Mouse (Mus musculus) midbrain, embryonic 16.5 days (tissue): ENCODE measurements at regions not wholly inside any gene's neighbourhood (a gene's known extent, or its start where the extent isn't known, plus 50 kb on each side); places are given as distances from the start of the nearest gene placed in this dataset.
A peak's percentile ranks its signal among the peaks of the same experiment; 100 is the strongest.

Experiments
- ATAC-seq: fragments of 200-750 bp; cut with Nextera tagmentation; 2 replicates; pipeline ENCODE4 v1.8.0; 2017; ENCODE audit warnings: moderate TSS enrichment
- H3K27ac ChIP-seq: fragments of 300-500 bp; sonication (generic); 2 replicates; pipeline ENCODE4 v1.5.1; 2014; ENCODE audit warnings: mild to moderate bottlenecking, low read length, mixed read lengths
- H3K27me3 ChIP-seq: fragments of 300-500 bp; sonication (generic); 2 replicates; pipeline ENCODE4 v1.6.1; 2014; ENCODE audit warnings: low read depth, low read length, mixed read lengths; ENCODE audit not compliant: control insufficient read depth, insufficient read depth
- H3K36me3 ChIP-seq: fragments of 300-500 bp; sonication (generic); 2 replicates; pipeline ENCODE4 v1.6.1; 2014; ENCODE audit warnings: mild to moderate bottlenecking, low read length, moderate library complexity, mixed read lengths; ENCODE audit not compliant: control insufficient read depth, insufficient read depth
- H3K4me1 ChIP-seq: fragments of 300-500 bp; sonication (generic); 2 replicates; pipeline ENCODE4 v1.6.1; 2014; ENCODE audit warnings: mild to moderate bottlenecking, low read length, mixed read lengths; ENCODE audit not compliant: control insufficient read depth, insufficient read depth
- H3K4me2 ChIP-seq: fragments of 300-500 bp; sonication (generic); 2 replicates; pipeline ENCODE4 v1.6.1; 2014; ENCODE audit warnings: mild to moderate bottlenecking, low read length, mixed read lengths
- H3K4me3 ChIP-seq: fragments of 300-500 bp; sonication (generic); 2 replicates; pipeline ENCODE4 v1.5.1; 2014; ENCODE audit warnings: low read depth, mild to moderate bottlenecking, low read length, moderate library complexity, mixed read lengths
- H3K9ac ChIP-seq: fragments of 300-500 bp; sonication (generic); 2 replicates; pipeline ENCODE4 v1.6.1; 2014; ENCODE audit warnings: low read depth, low read length, mixed read lengths
- H3K9me3 ChIP-seq: fragments of 300-500 bp; sonication (generic); replicated peaks from 2 replicates; pipeline ENCODE4 v1.6.1; 2014; ENCODE audit warnings: mild to moderate bottlenecking, low read length, mixed read lengths; ENCODE audit not compliant: control insufficient read depth, poor library complexity, severe bottlenecking
- WGBS: fragments of 180-500 bp; shearing (Covaris S2); extraction: QIAGEN DNeasy Blood & Tissue Kit; methylation state at CpG from one replicate; pipeline ENCODE4 v1.1.7; 2014; 5-methylcytosine and 5-hydroxymethylcytosine counted together

GRCm38 (mm10) chr4:153200799-153201770, 281.5 kb downstream of the Ajap1 start:
- no peaks in the 10 kb centered on the region for H3K36me3 ChIP-seq
- H3K9me3 ChIP-seq, result no peaks in the 10 kb centered on the region; the same call in 1 of the 2 replicates
- no peak for ATAC-seq
- no peak overlapping the region for H3K4me2 ChIP-seq
- peaks cover 5% of the 10 kb centered on the region; the same call in 1 of the 2 replicates for H3K4me1 ChIP-seq
- H3K9ac ChIP-seq, result no peak overlapping the region
- H3K27ac ChIP-seq, result no peak overlapping the region
- 25% methylated on average over 20 of the region's 20 CpGs for WGBS
- no peak overlapping the region for H3K4me3 ChIP-seq
- H3K27me3 ChIP-seq, result peaks cover 19% of the 10 kb centered on the region

GRCm38 (mm10) chr4:153189485-153189884, 293.1 kb downstream of the Ajap1 start:
- Histone ChIP-seq H3K9ac (no peak overlapping the region), H3K27ac (no peak overlapping the region), H3K4me2 (no peak overlapping the region), H3K9me3 (no peaks in the 10 kb centered on the region), H3K27me3 (peaks cover 29% of the 10 kb centered on the region), H3K4me1 (peaks cover 10% of the 10 kb centered on the region; the same call in 1 of the 2 replicates), H3K36me3 (no peaks in the 10 kb centered on the region), H3K4me3 (no peak overlapping the region)
- ATAC-seq, result no peak
- WGBS, result 5% methylated on average over 8 of the region's 8 CpGs

GRCm38 (mm10) chr4:153188504-153189031, 294.0 kb downstream of the Ajap1 start:
- Histone ChIP-seq H3K27me3 (peaks cover 29% of the 10 kb centered on the region), H3K9ac (peak overlapping the region; percentile 40; the same call in 1 of the 2 replicates), H3K4me3 (peak overlapping the region; percentile 23), H3K36me3 (no peaks in the 10 kb centered on the region), H3K9me3 (no peaks in the 10 kb centered on the region), H3K27ac (no peak overlapping the region), H3K4me1 (peaks cover 10% of the 10 kb centered on the region; the same call in 1 of the 2 replicates), H3K4me2 (peak overlapping the region; percentile 43)
- peak; percentile 28; the same call in 1 of the 2 replicates for ATAC-seq
- WGBS, result under 1% methylated on average over 17 of the region's 17 CpGs

GRCm38 (mm10) chr4:153187959-153188503, 294.6 kb downstream of the Ajap1 start:
- H3K4me1 ChIP-seq, result peaks cover 10% of the 10 kb centered on the region; the same call in 1 of the 2 replicates
- no peaks in the 10 kb centered on the region for H3K9me3 ChIP-seq
- H3K9ac ChIP-seq, result peak overlapping the region; percentile 40; the same call in 1 of the 2 replicates
- WGBS, result 1% methylated on average over 6 of the region's 6 CpGs
- no peaks in the 10 kb centered on the region for H3K36me3 ChIP-seq
- peaks cover 25% of the 10 kb centered on the region for H3K27me3 ChIP-seq
- H3K27ac ChIP-seq, result no peak overlapping the region
- peak overlapping the region; percentile 23 for H3K4me3 ChIP-seq
- peak; percentile 68; the same call in 1 of the 2 replicates for ATAC-seq
- H3K4me2 ChIP-seq, result peak overlapping the region; percentile 43

- no peak overlapping the region for H3K4me3 ChIP-seq
- no peaks in the 10 kb centered on the region for H3K9me3 ChIP-seq
- H3K4me2 ChIP-seq, result no peak overlapping the region
- H3K9ac ChIP-seq, result no peak overlapping the region
- no peaks in the 10 kb centered on the region for H3K36me3 ChIP-seq
- no peak for ATAC-seq
- H3K4me1 ChIP-seq, result no peaks in the 10 kb centered on the region
- no peak overlapping the region for H3K27ac ChIP-seq
- WGBS, result 91% methylated on average over 9 of the region's 9 CpGs
- H3K27me3 ChIP-seq, result no peaks in the 10 kb centered on the region
Measured at GRCm38 (mm10) chr4:153177496-153177895, 305.1 kb downstream of the Ajap1 start.

- 10% methylated on average over 12 of the region's 12 CpGs for WGBS
- Histone ChIP-seq H3K27ac (no peak overlapping the region), H3K4me3 (no peak overlapping the region), H3K9me3 (no peaks in the 10 kb centered on the region), H3K4me2 (no peak overlapping the region), H3K4me1 (no peaks in the 10 kb centered on the region), H3K27me3 (no peaks in the 10 kb centered on the region), H3K9ac (no peak overlapping the region), H3K36me3 (no peaks in the 10 kb centered on the region)
- no peak for ATAC-seq
Measured at GRCm38 (mm10) chr4:153175660-153176059, 307.0 kb downstream of the Ajap1 start.

GRCm38 (mm10) chr4:153175077-153175476, 307.5 kb downstream of the Ajap1 start:
- no peaks in the 10 kb centered on the region for H3K4me1 ChIP-seq
- no peak overlapping the region for H3K4me3 ChIP-seq
- no peaks in the 10 kb centered on the region for H3K9me3 ChIP-seq
- no peaks in the 10 kb centered on the region for H3K27me3 ChIP-seq
- no peak overlapping the region for H3K9ac ChIP-seq
- H3K27ac ChIP-seq, result no peak overlapping the region
- no peak for ATAC-seq
- H3K4me2 ChIP-seq, result no peak overlapping the region
- no peaks in the 10 kb centered on the region for H3K36me3 ChIP-seq
- 85% methylated on average over 15 of the region's 15 CpGs for WGBS

GRCm38 (mm10) chr4:153169991-153170390, 312.6 kb downstream of the Ajap1 start:
- no peak for ATAC-seq
- Histone ChIP-seq H3K27ac (no peak overlapping the region), H3K4me3 (no peak overlapping the region), H3K4me2 (no peak overlapping the region), H3K27me3 (no peaks in the 10 kb centered on the region), H3K9me3 (no peaks in the 10 kb centered on the region), H3K36me3 (no peaks in the 10 kb centered on the region), H3K4me1 (no peaks in the 10 kb centered on the region), H3K9ac (no peak overlapping the region)
- WGBS, result 83% methylated on average over 9 of the region's 9 CpGs

GRCm38 (mm10) chr4:153164810-153165209, 317.8 kb downstream of the Ajap1 start:
- Histone ChIP-seq H3K27me3 (no peaks in the 10 kb centered on the region), H3K9me3 (no peaks in the 10 kb centered on the region), H3K36me3 (no peaks in the 10 kb centered on the region), H3K4me3 (no peak overlapping the region), H3K4me1 (no peaks in the 10 kb centered on the region), H3K4me2 (no peak overlapping the region), H3K9ac (no peak overlapping the region), H3K27ac (no peak overlapping the region)
- ATAC-seq, result no peak
- WGBS, result 86% methylated on average over 10 of the region's 10 CpGs
